Comparison of ENCODE assay signal across 16 mouse cellular contexts in the genomic region with DNA sequence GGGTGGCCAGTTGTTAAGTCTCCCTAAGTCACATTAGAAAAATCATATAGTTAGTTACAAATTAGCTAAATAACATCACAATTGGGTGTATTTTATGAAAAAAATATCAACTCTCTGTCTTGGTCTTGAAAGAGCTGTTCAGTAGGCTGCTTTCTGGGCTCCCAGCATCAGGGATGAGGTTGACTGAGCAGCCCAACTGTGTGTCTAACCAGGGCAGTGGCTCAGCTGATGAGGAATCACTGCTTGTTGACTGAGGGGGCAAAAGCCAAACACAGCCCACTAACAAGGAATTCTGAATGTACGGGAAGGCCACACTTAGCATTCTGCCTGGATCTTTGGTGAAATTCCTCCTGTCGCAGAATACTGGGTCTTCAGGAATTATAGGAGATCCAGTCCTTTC.
"Had no signal": no experiment of that assay in that cellular context is flagged by ENCODE, and none has a peak within 500 bp of the region (broad histone marks: within the 10 kb centered on the region; RNA-seq: fewer than 3 reads in every experiment).

No protein-coding gene starts in this region.

- H3K4me2 ChIP-seq: lung, embryonic 14.5 days; midbrain, embryonic 11.5 days; midbrain, embryonic 13.5 days; midbrain, embryonic 15.5 days; neural tube, embryonic 13.5 days; neural tube, embryonic 15.5 days had no signal

- H3K9ac ChIP-seq: lung, embryonic 14.5 days; midbrain, embryonic 13.5 days; midbrain, embryonic 15.5 days; neural tube, embryonic 13.5 days; neural tube, embryonic 15.5 days had no signal

- H3K36me3 ChIP-seq: midbrain, embryonic 13.5 days; midbrain, embryonic 15.5 days; neural tube, embryonic 13.5 days; neural tube, embryonic 15.5 days had no signal

- H3K9me3 ChIP-seq: midbrain, embryonic 15.5 days; neural tube, embryonic 13.5 days; neural tube, embryonic 15.5 days had no signal

- H3K27ac ChIP-seq: midbrain, embryonic 13.5 days; midbrain, embryonic 15.5 days; neural tube, embryonic 13.5 days; neural tube, embryonic 15.5 days had no signal

- H3K4me3 ChIP-seq: megakaryocyte, embryonic 14.5 days; midbrain, embryonic 13.5 days; midbrain, embryonic 15.5 days; neural tube, embryonic 13.5 days; neural tube, embryonic 15.5 days had no signal

- H3K27me3 ChIP-seq: midbrain, embryonic 13.5 days; midbrain, embryonic 15.5 days; neural tube, embryonic 13.5 days; neural tube, embryonic 15.5 days had no signal

- DNase-seq: lung, adult 18-20 months; lung, embryonic 14.5 days; lung, postnatal 10 days; lung, postnatal 4 days; right cerebral cortex, postnatal 14 days; right cerebral cortex, postnatal 4 days; spleen, adult 18-20 months; thymus, adult 18-20 months; thymus, postnatal 14 days; thymus, postnatal 36 days had no signal

- ATAC-seq: midbrain, embryonic 13.5 days; midbrain, embryonic 15.5 days had no signal

- H3K4me1 ChIP-seq: megakaryocyte, embryonic 14.5 days had no signal
